Mouse (Mus musculus): Measurements from ENCODE around the gene Mex3a.

DNA sequence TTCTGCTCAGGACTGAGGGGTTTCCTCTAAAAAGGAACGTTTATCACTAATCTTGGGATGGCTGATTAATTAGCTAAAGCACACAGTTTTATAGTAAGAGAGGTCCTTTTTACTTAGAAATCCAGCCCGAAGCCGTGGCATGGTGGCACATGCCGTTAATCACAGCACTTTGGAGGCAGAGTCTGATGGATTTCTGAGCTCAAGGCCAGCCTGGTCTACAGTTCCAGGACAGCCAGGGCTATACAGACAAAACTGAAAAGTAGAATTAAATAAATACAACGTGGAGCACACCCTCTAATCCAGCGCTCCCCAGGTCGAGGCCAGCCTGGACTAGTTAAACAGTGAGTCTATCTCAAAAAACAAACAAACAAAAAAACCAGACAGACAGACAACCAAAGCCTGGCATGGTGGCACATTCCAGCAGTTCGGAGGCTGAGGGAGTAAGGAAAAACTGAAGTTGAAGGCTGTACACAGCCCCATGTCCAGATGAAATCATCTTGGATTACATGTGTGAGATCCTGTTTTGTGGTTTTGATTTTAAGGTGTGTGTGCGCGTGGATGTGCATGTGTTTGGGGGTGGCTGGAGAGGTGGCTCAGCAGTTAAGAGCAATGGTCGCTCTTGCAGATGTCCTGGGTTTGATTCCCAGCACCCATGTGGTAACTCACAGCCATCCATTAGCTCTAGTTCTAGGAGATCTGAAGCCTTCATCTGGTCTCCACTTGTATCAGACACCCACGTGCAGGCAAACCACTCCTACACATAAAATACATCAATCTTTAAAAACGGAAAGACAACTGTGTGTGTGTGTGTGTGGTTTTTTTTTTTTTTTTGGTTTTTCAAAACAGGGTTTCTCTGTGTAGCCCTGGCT lies 21.5 kb upstream of the Mex3a start:
- TF ChIP-seq UBTF (IDR thresholded peaks at IDR 0.05; ENCODE audit: low read depth, low read length) (no peak), CTCF (conservative IDR thresholded peaks at IDR 0.05 in 1 of 2, IDR thresholded peaks at IDR 0.05 in 1 of 2; ENCODE audit: low read depth in 2 of 2, low read length in 2 of 2) (no peak), POLR2A (IDR thresholded peaks at IDR 0.05; ENCODE audit: low read depth, low read length) (no peak), ZMIZ1 (IDR thresholded peaks at IDR 0.05; ENCODE audit: low read depth, low read length) (no peak), SMC3 (IDR thresholded peaks at IDR 0.05; ENCODE audit: low read depth, low read length) (no peak), TCF12 (IDR thresholded peaks at IDR 0.05; ENCODE audit: low read depth, low read length) (no peak), POLR2AphosphoS2 (IDR thresholded peaks at IDR 0.05; ENCODE audit: low read depth, low read length) (no peak), MAX (IDR thresholded peaks at IDR 0.05; ENCODE audit: low read length) (no peak), MXI1 (IDR thresholded peaks at IDR 0.05; ENCODE audit: low read depth, low read length) (no peak), CHD2 (IDR thresholded peaks at IDR 0.05; ENCODE audit: low read length) (no peak), ZNF384 (IDR thresholded peaks at IDR 0.05; ENCODE audit: low read depth, low read length) (peak; percentile 58), NELFE (IDR thresholded peaks at IDR 0.05; ENCODE audit: low read depth, low read length) (no peak), EP300 (IDR thresholded peaks at IDR 0.05; ENCODE audit: low read length) (no peak), GABPA (IDR thresholded peaks at IDR 0.05; ENCODE audit: insufficient replicate concordance, low read depth, low read length) (no peak)

All from CH12.LX (cell line).